Mouse (Mus musculus): ENCODE results near the gene Gm11733. TPM values are rescaled to one million over a fixed set of nuclear protein-coding genes. Genes with fewer than 3 reads are reported as not detected.

Gm11733 gene
- total and polyA plus RNA-seq, 3 experiments = 0.06 TPM; not detected in 2

DNA sequence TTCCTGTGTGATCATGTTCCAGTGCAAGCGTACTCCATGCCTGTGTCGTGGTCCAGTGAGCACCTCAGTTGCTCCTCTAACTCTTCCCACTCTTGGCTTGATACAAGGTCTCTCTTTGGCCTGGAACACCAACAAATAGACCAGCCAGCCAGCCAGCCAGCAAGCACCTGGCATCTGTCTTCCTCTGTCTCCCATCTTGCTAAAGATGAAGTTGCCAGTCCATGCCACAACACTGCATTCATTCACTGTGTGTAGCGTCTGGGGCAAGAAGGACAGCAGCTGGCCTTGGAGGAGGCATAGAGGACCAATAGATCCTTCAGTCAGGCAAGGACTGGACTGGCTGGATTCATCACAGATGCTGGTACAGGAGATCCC is 32.2 kb downstream of the Gm11733 start:
- Histone ChIP-seq H3K9me3 (replicated peaks; ENCODE audit: insufficient read depth, low read length) (no peaks in the 10 kb centered on the region), H3K4me1 (ENCODE audit: control insufficient read depth in 1 of 2, insufficient read depth in 2 of 2, low read length in 2 of 2) (no peaks in the 10 kb centered on the region), H3K79me2 (ENCODE audit: control insufficient read depth, insufficient read depth, low read length, poor library complexity) (no peaks in the 10 kb centered on the region), H3K9ac (ENCODE audit: control insufficient read depth, low read depth, low read length, poor library complexity, severe bottlenecking) (no peak overlapping the region), H3K4me3 (ENCODE audit: control insufficient read depth in 1 of 2, insufficient read depth in 1 of 2, low read depth in 2 of 2, low read length in 2 of 2) (no peak overlapping the region), H3K27ac (ENCODE audit: control insufficient read depth, low read depth, low read length) (no peak overlapping the region), H3K36me3 (ENCODE audit: control insufficient read depth in 1 of 2, insufficient read depth in 2 of 2, low read length in 2 of 2) (no peaks in the 10 kb centered on the region), H3K27me3 (ENCODE audit: control insufficient read depth in 1 of 2, insufficient read depth in 2 of 2, low read length in 2 of 2) (no peaks in the 10 kb centered on the region)
- no peak for DNase-seq (ENCODE audit: low read depth, low spot score)
- TF ChIP-seq NELFE (IDR thresholded peaks at IDR 0.05; ENCODE audit: low read depth, low read length) (no peak), POLR2A (IDR thresholded peaks at IDR 0.05; ENCODE audit: control insufficient read depth in 1 of 2, insufficient read depth in 1 of 2, low read depth in 1 of 2, low read length in 2 of 2, poor library complexity in 1 of 2) (no peak), UBTF (IDR thresholded peaks at IDR 0.05; ENCODE audit: borderline replicate concordance, insufficient read depth, low read depth, low read length) (no peak), BHLHE40 (IDR thresholded peaks at IDR 0.05; ENCODE audit: borderline replicate concordance, low read depth, low read length) (no peak), POLR2AphosphoS2 (IDR thresholded peaks at IDR 0.05; ENCODE audit: low read length) (no peak), ETS1 (IDR thresholded peaks at IDR 0.05; ENCODE audit: low read depth, low read length) (no peak), RCOR1 (IDR thresholded peaks at IDR 0.05; ENCODE audit: low read depth, low read length) (no peak), RAD21 (IDR thresholded peaks at IDR 0.05; ENCODE audit: low read depth, low read length) (no peak), USF2 (IDR thresholded peaks at IDR 0.05; ENCODE audit: borderline replicate concordance in 1 of 2, insufficient read depth in 1 of 2, low read depth in 1 of 2, low read length in 2 of 2) (no peak), HCFC1 (IDR thresholded peaks at IDR 0.05; ENCODE audit: low read depth, low read length) (no peak), ZKSCAN1 (IDR thresholded peaks at IDR 0.05; ENCODE audit: low read depth, low read length) (no peak), JUND (IDR thresholded peaks at IDR 0.05; ENCODE audit: low read depth, low read length) (no peak), GABPA (IDR thresholded peaks at IDR 0.05; ENCODE audit: low read depth, low read length) (no peak), ZC3H11A (IDR thresholded peaks at IDR 0.05; ENCODE audit: low read depth, low read length) (no peak), ZNF384 (IDR thresholded peaks at IDR 0.05; ENCODE audit: low read depth, low read length) (no peak)

DNA sequence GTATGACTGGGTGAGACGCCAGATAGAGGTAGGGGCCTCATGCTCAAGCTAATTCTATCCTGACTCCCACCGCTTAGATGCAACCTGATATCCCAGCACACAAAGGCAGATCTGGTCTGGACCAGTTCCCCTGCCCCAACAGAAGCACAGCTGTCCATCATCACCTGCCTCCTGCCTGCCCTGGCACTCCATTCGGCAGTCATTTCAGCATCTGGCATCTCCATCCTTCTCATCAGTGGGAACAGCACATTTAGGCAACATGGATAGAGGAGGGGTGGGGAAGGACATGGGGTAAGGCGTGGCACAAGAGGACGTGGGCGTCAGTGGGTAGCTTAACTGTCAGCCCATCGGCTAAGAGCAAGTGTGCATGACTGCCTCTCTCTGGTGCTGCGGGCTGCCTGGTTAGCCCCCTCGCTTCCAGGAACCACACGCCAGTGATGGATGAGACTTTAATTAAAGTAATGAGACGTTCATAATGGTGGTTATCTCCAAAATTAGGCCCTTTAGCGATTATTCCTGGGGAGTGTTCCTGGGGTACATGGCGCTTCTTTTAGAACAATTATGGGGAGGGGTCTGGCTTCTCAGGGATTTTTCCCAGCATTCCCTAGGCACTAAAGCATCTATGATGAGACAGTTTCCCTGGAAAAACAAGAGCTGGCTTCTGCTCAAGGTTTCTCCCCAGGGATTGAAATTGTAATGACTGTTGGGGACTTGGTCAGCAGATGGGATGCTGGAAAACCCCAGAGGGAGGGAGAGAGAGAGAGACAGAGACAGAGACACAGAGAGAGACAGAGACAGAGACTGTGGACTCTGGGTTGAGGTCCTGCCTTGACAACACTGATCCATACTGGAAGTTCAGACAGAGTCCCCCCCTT is 38.0 kb downstream of the Gm11733 start:
- H3K9ac ChIP-seq (ENCODE audit: control insufficient read depth, low read depth, low read length, poor library complexity, severe bottlenecking) = no peak overlapping the region
- no peaks in the 10 kb centered on the region for H3K4me1 ChIP-seq (ENCODE audit: control insufficient read depth in 1 of 2, insufficient read depth in 2 of 2, low read length in 2 of 2)
- DNase-seq (ENCODE audit: low read depth, low spot score) = no peak
- no peaks in the 10 kb centered on the region for H3K79me2 ChIP-seq (ENCODE audit: control insufficient read depth, insufficient read depth, low read length, poor library complexity)
- no peak overlapping the region for H3K4me3 ChIP-seq (ENCODE audit: control insufficient read depth in 1 of 2, insufficient read depth in 1 of 2, low read depth in 2 of 2, low read length in 2 of 2)
- no peak overlapping the region for H3K27ac ChIP-seq (ENCODE audit: control insufficient read depth, low read depth, low read length)
- TF ChIP-seq TCF12 (IDR thresholded peaks at IDR 0.05; ENCODE audit: low read depth, low read length) (no peak), SIN3A (IDR thresholded peaks at IDR 0.05; ENCODE audit: low read length) (no peak), POLR2AphosphoS2 (IDR thresholded peaks at IDR 0.05; ENCODE audit: low read length) (no peak), NRF1 (IDR thresholded peaks at IDR 0.05; ENCODE audit: insufficient read depth, low read depth, low read length, poor library complexity, severe bottlenecking) (no peak), UBTF (IDR thresholded peaks at IDR 0.05; ENCODE audit: borderline replicate concordance, insufficient read depth, low read depth, low read length) (no peak), USF1 (IDR thresholded peaks at IDR 0.05; ENCODE audit: low read depth, low read length) (no peak)
- H3K9me3 ChIP-seq (replicated peaks; ENCODE audit: insufficient read depth, low read length) = no peaks in the 10 kb centered on the region
- no peaks in the 10 kb centered on the region for H3K36me3 ChIP-seq (ENCODE audit: control insufficient read depth in 1 of 2, insufficient read depth in 2 of 2, low read length in 2 of 2)
- H3K27me3 ChIP-seq (ENCODE audit: control insufficient read depth in 1 of 2, insufficient read depth in 2 of 2, low read length in 2 of 2) = no peaks in the 10 kb centered on the region

Measured in MEL (cell line).